Mouse (Mus musculus) stomach, postnatal 0 days (tissue): ENCODE results near the gene Tfpi2.

ENCODE experiments used
- CTCF ChIP-seq: IDR thresholded peaks from 2 replicates; pipeline ENCODE4 v1.5.1; 2016; ENCODE audit warnings: antibody characterized with exemption, low read depth, mild to moderate bottlenecking, moderate library complexity
- EP300 ChIP-seq: optimal IDR thresholded peaks from 2 replicates; pipeline ENCODE3; 2016; ENCODE audit warnings: antibody characterized with exemption

GRCm38 (mm10) chr6:4003890-4004306, 15.2 kb upstream of the Tfpi2 start, which contains the start of gene Gng11:
- no peak for TF ChIP-seq EP300
- no peak; the same call in 1 of the 2 replicates for TF ChIP-seq CTCF
